Mouse (Mus musculus) myocyte (in vitro differentiated cells): ENCODE measurements around the gene Kif1c.

ENCODE experiments used
- CEBPB ChIP-seq: IDR thresholded peaks from 2 replicates; pipeline ENCODE4 v1.6.1; 2011; ENCODE audit warnings: mild to moderate bottlenecking, moderate library complexity; ENCODE audit not compliant: poor library complexity, insufficient read depth, severe bottlenecking
- MAX ChIP-seq: IDR thresholded peaks from one replicate; pipeline ENCODE4 v1.6.1; 2011; ENCODE audit warnings: low read depth, mild to moderate bottlenecking, control low read depth
- POLR2A ChIP-seq: IDR thresholded peaks from one replicate; pipeline ENCODE4 v1.6.1; 2011; ENCODE audit warnings: low read depth, mild to moderate bottlenecking, control low read depth, moderate library complexity; ENCODE audit not compliant: insufficient read length
- TCF3 ChIP-seq: IDR thresholded peaks from one replicate; pipeline ENCODE4 v1.6.1; 2011; ENCODE audit warnings: low read depth, control low read depth; ENCODE audit not compliant: insufficient read length

DNA sequence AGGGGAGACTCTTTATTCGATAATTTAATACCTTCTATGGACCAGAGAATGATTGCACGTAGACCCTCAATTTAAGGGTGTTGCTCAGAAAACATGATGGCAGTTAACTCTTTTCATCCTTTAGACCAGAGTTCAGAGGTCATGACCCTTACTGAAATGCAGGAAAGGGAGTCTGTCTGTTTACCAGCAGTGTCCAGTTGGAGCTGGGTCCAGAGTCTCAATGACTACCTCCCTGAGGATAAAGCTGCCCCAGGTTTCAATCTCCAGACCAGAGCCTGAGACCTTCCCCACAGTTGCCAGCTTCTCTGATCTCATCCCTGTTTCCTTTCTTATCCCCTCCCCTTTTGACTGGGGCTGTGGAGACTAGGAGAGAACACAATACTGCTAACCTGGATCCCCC lies 21.8 kb upstream of the Kif1c start:
- TF ChIP-seq POLR2A (no peak), CEBPB (no peak), MAX (no peak), TCF3 (no peak)
